Comparison of ENCODE assay signal across 9 mouse cellular contexts in the genomic region with DNA sequence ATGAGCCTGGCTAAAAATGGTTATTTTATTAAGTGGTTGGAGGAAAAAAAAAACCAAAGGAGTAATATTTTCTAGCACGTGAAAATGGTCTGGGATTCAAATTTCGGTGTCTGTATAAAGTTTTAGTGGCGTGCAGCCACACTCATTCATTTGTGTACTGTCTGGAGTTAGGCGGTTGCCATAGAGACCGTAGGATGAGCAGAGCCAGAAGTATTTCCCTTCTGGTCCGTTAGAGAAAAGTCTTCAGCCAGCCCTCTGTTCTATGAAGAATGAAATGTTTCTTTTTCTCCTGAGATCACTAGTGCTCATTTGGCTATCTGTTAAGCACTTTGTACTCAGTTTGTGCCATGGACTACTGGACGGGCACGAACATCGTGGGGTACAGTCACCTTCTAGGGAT. TPM values are rescaled to one million over a fixed set of nuclear protein-coding genes. Genes with fewer than 3 reads are reported as not detected.
DNase-seq lines count a peak whose midpoint lies in the region; ATAC-seq and TF ChIP-seq lines count a peak whose summit lies in the region.
"Had no signal": no experiment of that assay in that cellular context is flagged by ENCODE, and none has a peak within 500 bp of the region (broad histone marks: within the 10 kb centered on the region; RNA-seq: fewer than 3 reads in every experiment).

No protein-coding gene starts in this region.

- peaks cover 5% of the 10 kb centered on the region for H3K36me3 ChIP-seq in heart, adult 2 months (ENCODE audit: control insufficient read depth, insufficient read depth, low read length)
- peaks cover 46% of the 10 kb centered on the region for H3K36me3 ChIP-seq in heart, embryonic 10.5 days
- no peaks in the 10 kb centered on the region for H3K36me3 ChIP-seq in lung, postnatal 0 days (ENCODE audit: insufficient read depth, low read length)
- peaks cover 20% of the 10 kb centered on the region for H3K36me3 ChIP-seq in heart, postnatal 0 days (replicated peaks; ENCODE audit: control insufficient read depth, insufficient read depth, low read length)

- no peak overlapping the region for H3K9ac ChIP-seq in heart, adult 2 months (ENCODE audit: low read depth, low read length)
- H3K9ac ChIP-seq in lung, postnatal 0 days (replicated peaks; ENCODE audit: low read depth), result no peak overlapping the region
- H3K9ac ChIP-seq in heart, postnatal 0 days (replicated peaks; ENCODE audit: low read depth, low read length), result no peak overlapping the region

- H3K27ac ChIP-seq in heart, adult 2 months, result peak overlapping the region; percentile 53
- no peak overlapping the region for H3K27ac ChIP-seq in heart, embryonic 10.5 days
- no peak overlapping the region for H3K27ac ChIP-seq in lung, postnatal 0 days (ENCODE audit: low read length)
- peak overlapping the region; percentile 50 for H3K27ac ChIP-seq in heart, postnatal 0 days (ENCODE audit: low read depth)

- no peaks in the 10 kb centered on the region for H3K9me3 ChIP-seq in heart, embryonic 10.5 days
- no peaks in the 10 kb centered on the region for H3K9me3 ChIP-seq in lung, postnatal 0 days (ENCODE audit: low read length)
- H3K9me3 ChIP-seq in heart, postnatal 0 days (replicated peaks; ENCODE audit: control insufficient read depth, low read length), result no peaks in the 10 kb centered on the region

- no peak for TF ChIP-seq EP300 in heart, adult 2 months (IDR thresholded peaks at IDR 0.05; ENCODE audit: insufficient read depth, low read depth, low read length)
- no peak for TF ChIP-seq EP300 in lung, postnatal 0 days (IDR thresholded peaks at IDR 0.05)
- no peak for TF ChIP-seq EP300 in heart, postnatal 0 days (IDR thresholded peaks at IDR 0.05; ENCODE audit: low read depth)

- no peak for TF ChIP-seq CTCF in heart, adult 2 months (IDR thresholded peaks at IDR 0.05)
- no peak for TF ChIP-seq CTCF in lung, postnatal 0 days (IDR thresholded peaks at IDR 0.05)
- no peak for TF ChIP-seq CTCF in heart, postnatal 0 days (IDR thresholded peaks at IDR 0.05; ENCODE audit: low read depth)

- peak; percentile 40; the same call in 1 of the 2 replicates for ATAC-seq in lung, postnatal 0 days
- ATAC-seq in heart, postnatal 0 days (ENCODE audit: insufficient read depth, low read depth), result no peak

- no peak for TF ChIP-seq POLR2A in heart, adult 2 months (IDR thresholded peaks at IDR 0.05; ENCODE audit: insufficient read depth, low read depth, low read length)

- H3K4me1 ChIP-seq in heart, adult 2 months (ENCODE audit: control insufficient read depth, insufficient read depth, low read length), result peaks cover 11% of the 10 kb centered on the region
- H3K4me1 ChIP-seq in heart, embryonic 10.5 days, result peaks cover 81% of the 10 kb centered on the region
- peaks cover 3% of the 10 kb centered on the region; the same call in 1 of the 2 replicates for H3K4me1 ChIP-seq in lung, postnatal 0 days (ENCODE audit: insufficient read depth, low read depth, low read length)
- peaks cover 44% of the 10 kb centered on the region for H3K4me1 ChIP-seq in heart, postnatal 0 days (ENCODE audit: control insufficient read depth, insufficient read depth)

- 33% methylated on average over 9 of the region's 9 CpGs for WGBS in heart, adult 2 months
- WGBS in heart, embryonic 10.5 days, result 71% methylated on average over 9 of the region's 9 CpGs
- 51% methylated on average over 9 of the region's 9 CpGs for WGBS in lung, postnatal 0 days
- 46% methylated on average over 9 of the region's 9 CpGs for WGBS in heart, postnatal 0 days

- no peak overlapping the region for H3K4me3 ChIP-seq in heart, adult 2 months
- H3K4me3 ChIP-seq in heart, embryonic 10.5 days, result no peak overlapping the region
- no peak overlapping the region for H3K4me3 ChIP-seq in lung, postnatal 0 days (ENCODE audit: low read depth, low read length)
- H3K4me3 ChIP-seq in heart, postnatal 0 days (ENCODE audit: low read depth, low read length), result no peak overlapping the region

- H3K79me2 ChIP-seq in heart, adult 2 months (replicated peaks; ENCODE audit: control insufficient read depth, insufficient read depth, low read length), result no peaks in the 10 kb centered on the region

- intact Hi-C loops in heart, adult 2 months (cut with DNase I), result no loop called here

- DNase-seq in heart, adult 2 months, result peak in 1 of 2 experiments; percentile 41
- no peak for DNase-seq in heart, embryonic 10.5 days (ENCODE audit: low spot score)
- peak; percentile 66 for DNase-seq in lung, postnatal 0 days (ENCODE audit: low spot score)
- DNase-seq in lung, adult 18-20 months, result no peak
- DNase-seq in heart, postnatal 0 days (ENCODE audit: low spot score), result no peak
- peak; percentile 63 for DNase-seq in skeletal muscle tissue, adult 2 months (ENCODE audit: low read depth, low spot score)
- no peak for DNase-seq in adrenal gland, postnatal 4 days (ENCODE audit: low spot score in 2 of 2)
- DNase-seq in adrenal gland, postnatal 25 days, result no peak
- DNase-seq: kidney, adult 11 months had no signal

- H3K27me3 ChIP-seq in heart, adult 2 months (ENCODE audit: control insufficient read depth, insufficient read depth, low read length), result no peaks in the 10 kb centered on the region
- H3K27me3 ChIP-seq in heart, embryonic 10.5 days (ENCODE audit: insufficient read depth, poor library complexity, severe bottlenecking), result no peaks in the 10 kb centered on the region
- no peaks in the 10 kb centered on the region for H3K27me3 ChIP-seq in lung, postnatal 0 days (replicated peaks; ENCODE audit: insufficient read depth, low read length)
- H3K27me3 ChIP-seq in heart, postnatal 0 days (ENCODE audit: control insufficient read depth, insufficient read depth, low read length), result no peaks in the 10 kb centered on the region

- no peak overlapping the region for H3K4me2 ChIP-seq in lung, postnatal 0 days (replicated peaks; ENCODE audit: low read depth, low read length)
- H3K4me2 ChIP-seq in heart, postnatal 0 days (ENCODE audit: low read depth, low read length), result no peak overlapping the region

RNA-seq across cellular contexts. Expression of a gene that starts 48.4 kb away (rescaled TPM):
- 100 to 1,000 TPM; 389 to 391 TPM for total RNA-seq in heart, adult 2 months (2021)
- polyA plus RNA-seq in heart, adult 2 months (2012; rRNA removed), result 193 and 253 TPM in 2 replicates
- polyA plus RNA-seq in heart, embryonic 10.5 days (2016; fragmentation: Nextera tagmentation; extraction: Ambion mirVana), result 32.5 and 43.7 TPM in 2 replicates
- 4.0 and 6.0 TPM in 2 replicates for polyA plus RNA-seq in lung, postnatal 0 days (2015; fragmentation: Nextera tagmentation; extraction: Ambion mirVana)
- 215 and 246 TPM in 2 replicates for total RNA-seq in heart, postnatal 0 days (2014; rRNA removed; ENCODE audit: low replicate concordance)
- polyA plus RNA-seq in heart, postnatal 0 days (2015; fragmentation: Nextera tagmentation; extraction: Ambion mirVana), result 47.3 and 61.7 TPM in 2 replicates
- total RNA-seq in adrenal gland, postnatal 4 days (2021), result 10 to 100 TPM in 1 of 2 experiments, 1 to 10 TPM in 1; 9.3 to 13.0 TPM
- total RNA-seq in adrenal gland, postnatal 25 days (2021), result 2.7 and 2.8 TPM in 2 replicates

Comparison
In these comparisons a context has a peak if more than half of its experiments do, and no peak if none do; other contexts are left out.
1. DNase-seq: peak in lung, postnatal 0 days (single experiment) and skeletal muscle tissue, adult 2 months (single experiment); none in heart, embryonic 10.5 days (single experiment), lung, adult 18-20 months (0 of 2), heart, postnatal 0 days (single experiment), adrenal gland, postnatal 4 days (0 of 2) and adrenal gland, postnatal 25 days (single experiment).
2. H3K27ac ChIP-seq: peak in heart, adult 2 months (single experiment) and heart, postnatal 0 days (single experiment); none in heart, embryonic 10.5 days (single experiment) and lung, postnatal 0 days (single experiment).
3. RNA of a gene that starts 48.4 kb away (total RNA-seq): 389 to 391 TPM in heart, adult 2 months and 215 to 246 TPM in heart, postnatal 0 days; 9.3 to 13.0 TPM in adrenal gland, postnatal 4 days and 2.7 to 2.8 TPM in adrenal gland, postnatal 25 days; every median in the first group is over 10 times any median in the second.